Mouse (Mus musculus): ENCODE results near the gene Hipk2.

DNA sequence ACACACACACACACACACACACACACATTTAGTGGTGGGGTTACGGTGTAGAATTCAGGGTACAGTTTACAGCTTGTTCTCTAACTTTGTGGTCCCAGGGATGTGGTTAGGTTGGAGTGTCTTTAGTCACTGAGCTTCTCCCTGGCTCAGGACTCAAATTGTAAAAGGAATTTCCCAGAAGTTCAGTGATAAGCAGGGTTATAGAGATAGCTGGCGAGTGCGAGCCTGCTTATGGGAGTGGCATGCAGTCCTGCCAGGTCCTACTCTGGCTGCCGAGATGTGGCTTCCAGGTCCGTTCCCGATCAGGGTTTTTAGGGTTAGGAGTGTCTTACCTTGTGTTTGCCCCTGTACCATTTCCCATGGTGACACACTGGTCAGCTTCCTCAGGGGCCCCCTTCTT is 199.7 kb downstream of the Hipk2 start:
- TF ChIP-seq CTCF (IDR thresholded peaks at IDR 0.05; ENCODE audit: control insufficient read depth, insufficient read depth, insufficient replicate concordance, low read depth, low read length): no peak
- TF ChIP-seq POLR2A (IDR thresholded peaks at IDR 0.05; ENCODE audit: control insufficient read depth, low read depth, low read length): no peak

Data from testis, adult 2 months (tissue).